12 mouse cellular contexts compared by ENCODE assay signal in genomic region chr11:52437123-52437522, GRCm38 (mm10). TPM values are rescaled to one million over a fixed set of nuclear protein-coding genes. Genes with fewer than 3 reads are reported as not detected.
DNase-seq lines count a peak whose midpoint lies in the region; ATAC-seq and TF ChIP-seq lines count a peak whose summit lies in the region.
"Had no signal": no experiment of that assay in that cellular context is flagged by ENCODE, and none has a peak within 500 bp of the region (broad histone marks: within the 10 kb centered on the region; RNA-seq: fewer than 3 reads in every experiment).

No protein-coding gene starts in this region.

- 0 out of 2 replicates have a peak, but pooled peaks cover 4% of the 10 kb centered on the region for H3K4me1 ChIP-seq in intestine, embryonic 16.5 days (ENCODE audit: control insufficient read depth, insufficient read depth, low read length)
- H3K4me1 ChIP-seq in limb, embryonic 14.5 days (ENCODE audit: control insufficient read depth, insufficient read depth, low read length): 0 out of 2 replicates have a peak, but pooled peaks cover 2% of the 10 kb centered on the region
- peaks cover 15% of the 10 kb centered on the region for H3K4me1 ChIP-seq in hindbrain, embryonic 10.5 days (replicated peaks)
- H3K4me1 ChIP-seq: liver, embryonic 13.5 days had no signal

- 16% methylated on average over 10 of the region's 10 CpGs for WGBS in intestine, embryonic 16.5 days
- WGBS in limb, embryonic 14.5 days: 24% methylated on average over 10 of the region's 10 CpGs
- WGBS in hindbrain, embryonic 10.5 days: 27% methylated on average over 10 of the region's 10 CpGs

- no peak for TF ChIP-seq POLR2A in limb, embryonic 14.5 days (IDR thresholded peaks at IDR 0.05; ENCODE audit: borderline replicate concordance, extremely low read depth, insufficient read depth, insufficient read length)

- H3K4me3 ChIP-seq in intestine, embryonic 16.5 days (ENCODE audit: low read length): peak overlapping the region; percentile 17; the same call in 1 of the 2 replicates
- no peak overlapping the region for H3K4me3 ChIP-seq in limb, embryonic 14.5 days (replicated peaks; ENCODE audit: low read length)
- no peak overlapping the region for H3K4me3 ChIP-seq in hindbrain, embryonic 10.5 days
- H3K4me3 ChIP-seq: liver, embryonic 13.5 days; neural tube, embryonic 12.5 days had no signal

- no peak overlapping the region for H3K9ac ChIP-seq in intestine, embryonic 16.5 days (ENCODE audit: low read depth, low read length)
- H3K9ac ChIP-seq in limb, embryonic 14.5 days (ENCODE audit: low read depth, low read length, severe bottlenecking): no peak overlapping the region
- H3K9ac ChIP-seq: liver, embryonic 13.5 days; neural tube, embryonic 12.5 days had no signal

- DNase-seq in kidney, adult 18-20 months: peak; percentile 15
- no peak for DNase-seq in kidney, adult 11 months
- peak; percentile 40 for DNase-seq in WW6 (ENCODE audit: low read depth, low spot score)
- DNase-seq in limb, embryonic 14.5 days (ENCODE audit: low spot score): no peak
- DNase-seq in hindbrain, embryonic 10.5 days (ENCODE audit: low spot score): no peak
- DNase-seq in thymus, postnatal 10 days (ENCODE audit: low spot score in 2 of 2): no peak
- DNase-seq in adrenal gland, adult 18-20 months (ENCODE audit: low spot score in 2 of 2): no peak
- DNase-seq: adrenal gland, adult 2 months; heart, postnatal 10 days; liver, embryonic 13.5 days had no signal

- H3K4me2 ChIP-seq in intestine, embryonic 16.5 days (ENCODE audit: low read depth, low read length): peak overlapping the region; percentile 40; the same call in 1 of the 2 replicates
- 0 out of 2 replicates have a peak overlapping the region, but pooled peaks have one; percentile 16 for H3K4me2 ChIP-seq in limb, embryonic 14.5 days (replicated peaks; ENCODE audit: low read depth, low read length, severe bottlenecking)
- H3K4me2 ChIP-seq: liver, embryonic 13.5 days; neural tube, embryonic 12.5 days had no signal

- no peaks in the 10 kb centered on the region for H3K27me3 ChIP-seq in intestine, embryonic 16.5 days (replicated peaks; ENCODE audit: control insufficient read depth, insufficient read depth, low read length)
- no peaks in the 10 kb centered on the region for H3K27me3 ChIP-seq in limb, embryonic 14.5 days (ENCODE audit: control insufficient read depth, insufficient read depth, low read length)
- peaks cover 5% of the 10 kb centered on the region; the same call in 1 of the 2 replicates for H3K27me3 ChIP-seq in hindbrain, embryonic 10.5 days (ENCODE audit: insufficient read depth, poor library complexity, severe bottlenecking)

- no peak overlapping the region for H3K27ac ChIP-seq in intestine, embryonic 16.5 days (ENCODE audit: low read length)
- no peak overlapping the region for H3K27ac ChIP-seq in limb, embryonic 14.5 days (replicated peaks; ENCODE audit: low read depth, low read length)
- H3K27ac ChIP-seq in hindbrain, embryonic 10.5 days: no peak overlapping the region
- H3K27ac ChIP-seq: liver, embryonic 13.5 days; neural tube, embryonic 12.5 days had no signal

- peak; percentile 53 for ATAC-seq in intestine, embryonic 16.5 days
- ATAC-seq in limb, embryonic 14.5 days (ENCODE audit: low FRiP score, low read depth): no peak

- H3K9me3 ChIP-seq in intestine, embryonic 16.5 days (ENCODE audit: control insufficient read depth, low read length): no peaks in the 10 kb centered on the region
- H3K9me3 ChIP-seq in limb, embryonic 14.5 days (ENCODE audit: control insufficient read depth, low read length): no peaks in the 10 kb centered on the region
- H3K9me3 ChIP-seq in hindbrain, embryonic 10.5 days: no peaks in the 10 kb centered on the region; the same call in 1 of the 2 replicates
- H3K9me3 ChIP-seq: liver, embryonic 13.5 days had no signal

- H3K36me3 ChIP-seq in intestine, embryonic 16.5 days (ENCODE audit: control insufficient read depth, insufficient read depth, low read length): no peaks in the 10 kb centered on the region
- no peaks in the 10 kb centered on the region for H3K36me3 ChIP-seq in limb, embryonic 14.5 days (ENCODE audit: control insufficient read depth, insufficient read depth, low read length)
- no peaks in the 10 kb centered on the region for H3K36me3 ChIP-seq in hindbrain, embryonic 10.5 days
- H3K36me3 ChIP-seq: liver, embryonic 13.5 days; neural tube, embryonic 12.5 days had no signal

RNA-seq across cellular contexts. Expression of gene 9530068E07Rik, which starts 40.9 kb away (rescaled TPM):
- polyA plus RNA-seq in intestine, embryonic 16.5 days (2015; fragmentation: Nextera tagmentation; extraction: Ambion mirVana): 144 and 153 TPM in 2 replicates
- 174 and 207 TPM in 2 replicates for polyA plus RNA-seq in limb, embryonic 14.5 days (2012; rRNA removed)
- polyA plus RNA-seq in limb, embryonic 14.5 days (2014; fragmentation: Nextera tagmentation; extraction: Ambion mirVana): 202 and 213 TPM in 2 replicates
- 149 and 168 TPM in 2 replicates for polyA plus RNA-seq in hindbrain, embryonic 10.5 days (2016; fragmentation: Nextera tagmentation; extraction: Ambion mirVana)
- total RNA-seq in adrenal gland, adult 18-20 months (2021): 100 to 1,000 TPM; 124 to 164 TPM

Comparison
In these comparisons a context has a peak if more than half of its experiments do, and no peak if none do; other contexts are left out.
1. DNase-seq: peak in kidney, adult 18-20 months (single experiment) and WW6 (single experiment); none in kidney, adult 11 months (single experiment), limb, embryonic 14.5 days (single experiment), hindbrain, embryonic 10.5 days (single experiment), thymus, postnatal 10 days (0 of 2) and adrenal gland, adult 18-20 months (0 of 2).